Mouse (Mus musculus) fat pad, adult 2 months (tissue): ENCODE data around the gene Pde10a.

Source experiments
- DNase-seq: peaks from one replicate; pipeline ENCODE4 v3.0.0-alpha.2; 2011; ENCODE audit warnings: low read depth, low spot score; ENCODE audit errors: extremely low read depth

Pde10a gene

GRCm38 (mm10) chr17:8524387-8525165, 596 bp upstream of the Pde10a start:
- DNase-seq, result no peak

- no peak for DNase-seq
These were observed 984 bp downstream of the Pde10a start for GRCm38 (mm10) chr17:8525971-8526740.

GRCm38 (mm10) chr17:8526815-8527261, 1.7 kb downstream of the Pde10a start:
- no peak for DNase-seq

DNA sequence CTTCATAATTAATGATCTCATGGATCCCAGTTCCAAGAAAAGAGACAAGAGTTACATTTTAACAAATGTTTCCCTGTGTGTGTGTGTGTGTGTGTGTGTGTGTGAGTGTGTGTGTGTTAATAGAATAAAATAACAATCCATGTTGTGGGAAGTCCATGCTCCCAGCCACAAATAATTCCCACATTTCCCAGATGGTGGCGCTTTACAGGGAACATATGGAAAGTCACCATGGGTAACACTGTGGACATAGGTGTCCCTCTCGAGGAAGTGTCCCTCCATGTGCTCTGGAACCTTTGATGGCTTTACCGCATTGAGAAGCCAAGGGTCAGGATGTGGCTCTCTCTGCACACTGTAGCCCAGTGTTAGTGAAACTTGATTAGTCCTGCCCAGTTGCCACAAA, 3.5 kb downstream of the Pde10a start:
- no peak for DNase-seq

DNA sequence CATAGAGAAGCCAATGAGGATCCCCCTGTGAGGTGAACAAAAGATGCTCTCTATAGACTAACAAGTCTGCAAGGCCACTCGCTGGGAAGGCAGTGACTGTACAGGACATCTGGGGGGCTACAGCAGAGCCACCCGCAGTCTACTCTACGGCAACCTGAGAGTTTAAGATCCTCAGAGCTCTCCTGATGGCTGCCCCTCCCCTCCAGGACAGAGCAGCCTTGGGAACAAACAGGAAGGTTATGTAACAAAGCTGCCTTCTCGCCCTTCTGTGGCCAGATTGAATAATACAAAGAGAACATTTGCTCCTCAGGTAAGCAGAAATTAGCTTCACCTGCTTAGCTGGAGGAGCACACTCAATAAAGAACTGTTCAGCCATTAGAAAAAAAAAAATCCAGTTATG, 7.4 kb downstream of the Pde10a start:
- no peak for DNase-seq

GRCm38 (mm10) chr17:8533828-8534227, 8.7 kb downstream of the Pde10a start:
- DNase-seq, result no peak

- no peak for DNase-seq
These were observed 11.3 kb downstream of the Pde10a start for GRCm38 (mm10) chr17:8536522-8536921.

- DNase-seq, result no peak
These were observed 12.9 kb downstream of the Pde10a start for GRCm38 (mm10) chr17:8538102-8538501.

- DNase-seq, result no peak
These were observed 16.9 kb downstream of the Pde10a start for GRCm38 (mm10) chr17:8541974-8542538.

DNA sequence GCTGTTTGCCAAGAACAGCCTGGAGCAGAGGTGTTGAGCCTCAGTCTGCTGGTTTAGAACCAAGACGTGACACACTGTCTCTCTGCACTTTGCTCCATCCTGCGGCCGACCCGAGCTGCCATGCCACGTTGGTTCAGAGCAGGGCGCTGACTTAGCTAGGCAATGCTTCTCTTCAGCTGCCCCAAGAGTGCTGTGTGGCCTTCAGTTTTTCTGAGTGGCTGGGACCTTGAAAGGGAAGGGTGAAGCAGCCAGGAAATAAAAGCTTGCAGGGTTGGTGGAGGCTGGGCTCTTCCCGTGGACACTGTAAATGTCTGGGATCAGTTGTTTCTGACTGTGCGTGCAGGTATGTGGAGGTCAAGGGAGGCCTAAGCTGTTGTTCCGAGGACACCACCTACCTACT, 21.2 kb downstream of the Pde10a start:
- DNase-seq, result no peak

DNA sequence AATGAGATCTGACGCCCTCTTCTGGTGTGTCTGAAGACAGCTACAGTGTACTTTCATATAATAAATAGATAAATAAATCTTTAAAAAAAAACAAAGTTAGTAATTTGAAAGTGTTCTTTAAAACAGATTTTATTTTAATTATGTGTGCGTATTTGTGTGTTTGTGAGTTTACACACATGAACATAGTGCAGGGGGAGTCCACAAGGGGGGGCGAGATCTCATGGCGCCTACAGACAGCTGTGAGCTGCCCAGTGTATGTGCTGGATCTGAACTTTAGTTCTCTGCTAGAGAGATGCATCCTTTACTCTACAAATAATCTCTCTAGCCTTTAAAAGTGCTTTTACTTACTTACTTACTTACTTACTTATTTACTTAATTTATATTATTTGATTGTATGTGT, 23.6 kb downstream of the Pde10a start:
- no peak for DNase-seq

GRCm38 (mm10) chr17:8551641-8552040, 26.5 kb downstream of the Pde10a start:
- DNase-seq, result no peak

- DNase-seq, result no peak
These were observed 27.3 kb downstream of the Pde10a start for GRCm38 (mm10) chr17:8552346-8553035.

DNA sequence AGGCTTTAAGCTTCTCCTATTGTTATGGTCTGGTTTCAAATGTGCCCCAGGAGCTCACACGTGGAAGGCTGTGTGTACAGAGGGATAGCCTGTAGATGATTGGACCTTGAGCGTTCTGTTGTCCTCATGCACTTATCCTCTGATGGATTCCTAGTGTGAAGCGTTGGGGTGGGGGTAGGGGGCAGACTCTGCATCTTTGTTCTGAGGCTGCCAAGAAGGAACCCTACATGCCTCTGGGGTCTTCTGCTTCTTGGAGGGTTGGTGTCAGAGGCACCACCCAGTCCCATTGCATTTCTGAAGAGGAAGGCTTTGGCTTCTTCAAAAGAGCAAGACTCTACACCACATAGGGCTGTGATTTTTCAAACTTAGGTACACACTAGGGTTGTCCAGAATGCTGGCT, 28.4 kb downstream of the Pde10a start:
- no peak for DNase-seq

DNA sequence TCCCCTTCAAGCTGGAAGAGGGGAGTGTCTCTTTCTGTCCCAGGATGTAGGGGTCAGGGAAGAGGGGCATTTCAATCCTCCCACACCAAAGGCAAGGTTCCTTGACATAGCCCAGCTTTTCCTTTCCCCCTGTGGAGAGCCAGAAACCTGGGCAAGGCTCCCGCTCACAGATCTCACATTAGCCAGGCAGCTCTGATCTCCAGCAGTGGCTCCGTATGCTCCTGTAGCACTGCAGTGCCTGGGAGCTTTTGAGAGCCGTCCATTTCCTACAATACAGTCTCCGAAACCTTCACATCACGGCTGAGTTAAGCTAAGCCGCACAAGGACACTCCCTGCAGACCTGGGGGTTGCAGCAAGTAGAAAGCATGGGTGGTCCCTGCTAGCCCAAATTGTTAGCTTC, 29.0 kb downstream of the Pde10a start:
- DNase-seq, result no peak

DNA sequence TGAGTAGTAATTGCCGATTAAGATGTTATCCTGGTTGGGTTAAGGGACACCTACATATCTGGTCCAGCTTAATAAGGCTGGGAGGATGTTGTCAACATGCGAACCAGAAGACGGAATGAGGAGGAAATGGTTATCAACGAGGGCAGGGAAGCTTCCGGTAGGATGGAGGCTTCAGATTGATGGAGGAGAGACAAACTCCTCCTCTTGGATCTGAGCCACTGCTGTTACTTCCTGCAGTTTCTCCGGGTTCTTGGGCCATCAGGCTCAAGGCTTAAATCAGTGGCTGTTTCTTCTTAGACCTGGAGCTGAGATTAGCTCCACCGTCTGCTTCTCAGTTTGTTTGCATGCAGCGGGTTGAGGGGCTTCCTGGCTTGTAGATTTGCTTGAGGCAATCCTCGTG, 30.6 kb downstream of the Pde10a start:
- DNase-seq, result no peak

- DNase-seq, result no peak
These were observed 31.1 kb downstream of the Pde10a start for GRCm38 (mm10) chr17:8556223-8556622.

DNA sequence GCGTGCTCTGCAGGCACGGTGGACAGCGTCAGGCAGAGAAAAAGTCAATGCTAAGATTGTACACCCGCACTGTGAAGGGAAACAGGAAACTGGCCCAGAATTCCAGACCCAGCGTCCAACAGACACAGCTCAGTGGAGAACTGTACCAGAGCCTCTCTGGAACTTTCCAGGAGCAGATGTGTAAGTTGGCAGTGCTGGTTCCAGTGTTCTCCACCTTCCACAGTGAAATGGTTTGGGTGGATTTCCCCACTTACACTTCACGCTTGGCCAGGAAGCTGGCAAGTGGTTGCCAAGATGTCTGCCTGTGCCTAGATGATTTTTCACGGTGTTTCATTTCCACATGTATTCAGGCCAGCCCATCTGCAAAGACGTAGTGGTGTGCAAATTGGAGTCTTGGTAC, 32.8 kb downstream of the Pde10a start:
- DNase-seq, result no peak

GRCm38 (mm10) chr17:8562101-8562885, 37.1 kb downstream of the Pde10a start:
- no peak for DNase-seq

- no peak for DNase-seq
These were observed 37.7 kb downstream of the Pde10a start for GRCm38 (mm10) chr17:8562886-8563280.

- no peak for DNase-seq
These were observed 41.7 kb downstream of the Pde10a start, which contains the start of gene Gm17087 for GRCm38 (mm10) chr17:8566850-8567249. Gene Gm17087 (minus strand): TSS chr17:8566950.
